Mouse (Mus musculus) cortical plate, adult 2 months (tissue): ENCODE results near the gene Neurog1. TPM values are rescaled to one million over a fixed set of nuclear protein-coding genes. Genes with fewer than 3 reads are reported as not detected.
A peak's percentile ranks its signal among the peaks of the same experiment; 100 is the strongest.

Source experiments
- H3K27ac ChIP-seq: fragments of 200-500 bp; 2 replicates; pipeline ENCODE4 v1.5.1; 2012; ENCODE audit warnings: low read length, control low read depth, inconsistent platforms; ENCODE audit not compliant: insufficient read depth
- H3K4me1 ChIP-seq: fragments of 200-500 bp; 2 replicates; pipeline ENCODE4 v1.6.1; 2011; ENCODE audit warnings: low read length; ENCODE audit not compliant: control insufficient read depth, insufficient read depth
- H3K4me3 ChIP-seq: fragments of 200-500 bp; 2 replicates; pipeline ENCODE4 v1.5.1; 2011; ENCODE audit warnings: mild to moderate bottlenecking, low read length, control low read depth; ENCODE audit not compliant: insufficient read depth
- CTCF ChIP-seq: fragments of 200-500 bp; IDR thresholded peaks from 2 replicates; pipeline ENCODE4 v1.5.1; 2011; ENCODE audit warnings: mild to moderate bottlenecking, control low read depth, low read length; ENCODE audit not compliant: insufficient read depth; ENCODE audit errors: extremely low read depth
- POLR2A ChIP-seq: fragments of 200-500 bp; IDR thresholded peaks from 2 replicates; pipeline ENCODE4 v1.6.1; 2011; ENCODE audit warnings: mild to moderate bottlenecking, low read length, control low read depth; ENCODE audit not compliant: insufficient read depth; ENCODE audit errors: extremely low read depth
- polyA plus RNA-seq: library from polyadenylated mRNA; depleted of rRNA; stranded (reverse); fragments of >200 nt; gene quantifications from 2 replicates; pipeline ENCODE4 v1.2.3, GENCODE M21; 2012

The Neurog1 gene
- polyA plus RNA-seq, 1 experiment, result 0.23 TPM

GRCm38 (mm10) chr13:56249593-56250341 is 2.2 kb downstream of the Neurog1 start:
- Histone ChIP-seq H3K4me3 (no peak overlapping the region), H3K4me1 (no peaks in the 10 kb centered on the region), H3K27ac (no peak overlapping the region)
- no peak for TF ChIP-seq CTCF
- no peak for TF ChIP-seq POLR2A

GRCm38 (mm10) chr13:56243104-56243503 is 8.9 kb downstream of the Neurog1 start:
- Histone ChIP-seq H3K4me3 (no peak overlapping the region), H3K27ac (no peak overlapping the region), H3K4me1 (no peaks in the 10 kb centered on the region)
- no peak for TF ChIP-seq POLR2A
- no peak for TF ChIP-seq CTCF

- TF ChIP-seq CTCF (no peak), POLR2A (no peak)
- H3K4me3 ChIP-seq, result no peak overlapping the region
- H3K27ac ChIP-seq, result no peak overlapping the region
- no peaks in the 10 kb centered on the region for H3K4me1 ChIP-seq
Measured at GRCm38 (mm10) chr13:56240012-56240770, 11.8 kb downstream of the Neurog1 start.

GRCm38 (mm10) chr13:56237905-56238304 is 14.1 kb downstream of the Neurog1 start:
- no peak for TF ChIP-seq POLR2A
- TF ChIP-seq CTCF, result no peak
- H3K4me1 ChIP-seq, result no peaks in the 10 kb centered on the region
- H3K27ac ChIP-seq, result no peak overlapping the region
- H3K4me3 ChIP-seq, result no peak overlapping the region

- Histone ChIP-seq H3K4me1 (no peaks in the 10 kb centered on the region), H3K27ac (no peak overlapping the region), H3K4me3 (no peak overlapping the region)
- TF ChIP-seq POLR2A (no peak), CTCF (no peak)
Measured at GRCm38 (mm10) chr13:56236194-56236593, 15.8 kb downstream of the Neurog1 start.

GRCm38 (mm10) chr13:56228790-56229189 is 23.2 kb downstream of the Neurog1 start:
- TF ChIP-seq CTCF (no peak), POLR2A (no peak)
- Histone ChIP-seq H3K4me1 (no peaks in the 10 kb centered on the region), H3K27ac (no peak overlapping the region), H3K4me3 (no peak overlapping the region)

- no peak overlapping the region for H3K4me3 ChIP-seq
- H3K4me1 ChIP-seq, result no peaks in the 10 kb centered on the region
- TF ChIP-seq POLR2A, result no peak
- peak overlapping the region; percentile 5; the same call in 1 of the 2 replicates for H3K27ac ChIP-seq
Measured at GRCm38 (mm10) chr13:56226175-56226954, 25.6 kb downstream of the Neurog1 start.

GRCm38 (mm10) chr13:56223625-56224024 is 28.3 kb downstream of the Neurog1 start:
- H3K4me1 ChIP-seq, result no peaks in the 10 kb centered on the region
- no peak overlapping the region for H3K4me3 ChIP-seq
- no peak overlapping the region for H3K27ac ChIP-seq
- TF ChIP-seq POLR2A (no peak), CTCF (no peak)

- Histone ChIP-seq H3K4me3 (no peak overlapping the region), H3K4me1 (no peaks in the 10 kb centered on the region), H3K27ac (no peak overlapping the region)
- TF ChIP-seq CTCF (no peak), POLR2A (no peak)
Measured at GRCm38 (mm10) chr13:56222849-56223246, 29.1 kb downstream of the Neurog1 start.
